Mouse (Mus musculus) kidney, embryonic 16.5 days (tissue): ENCODE results near the gene Alkbh4. TPM values are rescaled to one million over a fixed set of nuclear protein-coding genes. Genes with fewer than 3 reads are reported as not detected.

ENCODE experiments used
- ATAC-seq: fragments of 200-750 bp; cut with Nextera tagmentation; 2 replicates; pipeline ENCODE4 v1.8.0; 2017; ENCODE audit warnings: moderate TSS enrichment; ENCODE audit not compliant: low FRiP score, low TSS enrichment
- H3K27ac ChIP-seq: fragments of 300-500 bp; sonication (generic); 2 replicates; pipeline ENCODE4 v1.5.1; 2014; ENCODE audit warnings: low read length
- H3K27me3 ChIP-seq: fragments of 300-500 bp; sonication (generic); 2 replicates; pipeline ENCODE4 v1.6.1; 2014; ENCODE audit warnings: low read length, control low read depth, mixed read lengths; ENCODE audit not compliant: insufficient read depth
- H3K36me3 ChIP-seq: fragments of 300-500 bp; sonication (generic); 2 replicates; pipeline ENCODE4 v1.6.1; 2014; ENCODE audit warnings: low read length, control low read depth, mixed read lengths; ENCODE audit not compliant: insufficient read depth
- H3K4me1 ChIP-seq: fragments of 300-500 bp; sonication (generic); 2 replicates; pipeline ENCODE4 v1.6.1; 2014; ENCODE audit warnings: low read length, control low read depth, mixed read lengths; ENCODE audit not compliant: insufficient read depth
- H3K4me2 ChIP-seq: fragments of 300-500 bp; sonication (generic); replicated peaks from 2 replicates; pipeline ENCODE4 v1.6.1; 2014; ENCODE audit warnings: low read depth, low read length
- H3K4me3 ChIP-seq: fragments of 300-500 bp; sonication (generic); 2 replicates; pipeline ENCODE4 v1.5.1; 2014; ENCODE audit warnings: mild to moderate bottlenecking, low read length
- H3K9ac ChIP-seq: fragments of 300-500 bp; sonication (generic); replicated peaks from 2 replicates; pipeline ENCODE4 v1.6.1; 2014; ENCODE audit warnings: low read length
- H3K9me3 ChIP-seq: fragments of 300-500 bp; sonication (generic); 2 replicates; pipeline ENCODE4 v1.6.1; 2016; ENCODE audit warnings: low read length, control low read depth
- WGBS: fragments of 180-500 bp; shearing (Covaris S2); extraction: QIAGEN DNeasy Blood & Tissue Kit; methylation state at CpG from one replicate; pipeline ENCODE4 v1.1.7; 2014; 5-methylcytosine and 5-hydroxymethylcytosine counted together
- polyA plus RNA-seq: library from polyadenylated mRNA; unstranded; fragments of >200 nt; fragmentation: Nextera tagmentation; extraction: Ambion mirVana; gene quantifications from 2 replicates; pipeline ENCODE4 v1.2.1, GENCODE M21; 2015

The Alkbh4 gene
- polyA plus RNA-seq, 1 experiment from 2014 or later = 20.2 TPM

DNA sequence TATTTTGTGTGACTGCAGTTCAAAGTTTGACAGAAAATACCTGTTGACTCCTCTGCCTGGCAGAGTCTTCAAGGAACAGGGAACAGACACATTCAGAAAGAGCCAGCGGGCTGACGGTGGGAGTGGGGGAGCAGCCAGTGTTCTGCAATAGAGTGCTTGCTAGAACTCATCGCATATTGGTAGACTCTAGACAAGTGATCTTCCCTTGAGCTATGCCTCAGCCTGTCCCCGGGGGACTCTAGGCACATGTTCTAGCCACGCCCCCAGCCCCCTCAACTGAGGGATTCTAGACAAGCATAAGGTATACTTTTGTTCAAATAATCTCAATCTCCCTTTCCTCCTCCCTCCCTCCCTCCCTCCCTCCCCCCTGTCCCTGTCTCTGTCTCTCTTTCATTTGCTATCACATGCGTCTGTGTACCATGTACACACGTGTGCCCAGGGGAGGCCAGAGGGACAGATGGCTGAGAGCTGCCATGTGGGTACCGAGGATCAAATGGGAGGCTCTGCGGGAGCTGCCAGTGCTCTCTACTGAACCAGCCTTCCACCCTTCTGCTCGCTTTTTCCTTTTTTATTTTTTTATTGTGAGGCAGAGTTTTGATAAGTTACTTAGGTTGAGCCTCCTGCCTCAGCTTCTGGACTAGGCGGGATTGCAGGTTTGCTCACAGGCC lies 28.0 kb downstream of the Alkbh4 start:
- Histone ChIP-seq H3K4me3 (no peak overlapping the region), H3K27me3 (no peaks in the 10 kb centered on the region), H3K36me3 (no peaks in the 10 kb centered on the region), H3K4me1 (no peaks in the 10 kb centered on the region), H3K27ac (no peak overlapping the region), H3K9me3 (peaks cover 4% of the 10 kb centered on the region; the same call in 1 of the 2 replicates), H3K9ac (no peak overlapping the region), H3K4me2 (no peak overlapping the region)
- 88% methylated on average over 11 of the region's 11 CpGs for WGBS
- no peak for ATAC-seq

DNA sequence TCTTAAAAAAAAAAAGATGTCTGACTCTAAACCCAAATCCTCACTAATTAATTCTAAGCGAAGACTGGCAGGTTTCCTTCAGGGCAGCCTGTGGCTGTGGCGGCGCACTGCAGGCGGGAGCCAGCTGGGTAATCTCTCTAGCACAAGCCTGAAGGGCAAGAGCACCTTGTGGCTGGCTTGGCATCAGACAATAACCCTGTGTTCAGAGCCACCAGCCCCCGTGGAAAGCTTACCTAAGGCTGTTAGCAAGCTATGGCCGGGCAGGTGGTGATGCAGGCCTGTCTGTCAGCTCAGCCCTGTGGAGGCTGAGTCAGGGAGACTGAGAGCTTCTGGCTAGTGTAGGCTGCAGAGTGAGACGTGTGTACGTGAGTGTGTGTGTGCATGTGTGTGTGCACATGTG lies 29.3 kb downstream of the Alkbh4 start:
- no peak overlapping the region for H3K27ac ChIP-seq
- no peak overlapping the region for H3K9ac ChIP-seq
- 80% methylated on average over 8 of the region's 8 CpGs for WGBS
- H3K4me2 ChIP-seq = no peak overlapping the region
- H3K9me3 ChIP-seq = peaks cover 4% of the 10 kb centered on the region; the same call in 1 of the 2 replicates
- no peak overlapping the region for H3K4me3 ChIP-seq
- no peak for ATAC-seq
- no peaks in the 10 kb centered on the region for H3K27me3 ChIP-seq
- H3K36me3 ChIP-seq = no peaks in the 10 kb centered on the region
- H3K4me1 ChIP-seq = peaks cover 3% of the 10 kb centered on the region; the same call in 1 of the 2 replicates

DNA sequence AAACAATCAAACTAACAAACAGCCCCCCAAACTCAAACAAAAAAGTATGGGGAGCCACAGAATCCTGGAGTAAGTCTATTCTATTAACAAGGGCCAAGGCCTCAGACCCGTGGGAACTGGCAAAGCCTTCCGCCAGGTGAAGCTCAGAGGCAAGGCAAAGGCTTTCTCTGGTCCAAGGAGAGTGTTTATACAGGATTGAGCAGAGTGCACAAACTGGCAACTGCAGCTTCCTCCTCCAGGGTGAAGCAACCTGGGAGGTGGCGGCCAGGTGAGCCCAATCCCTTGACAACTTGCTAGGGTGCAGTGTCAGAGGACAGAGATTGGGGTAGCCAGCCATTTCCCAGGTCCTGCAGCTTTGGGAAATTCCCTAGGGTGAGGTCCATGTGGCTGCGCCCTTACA lies 31.4 kb downstream of the Alkbh4 start:
- Histone ChIP-seq H3K27me3 (no peaks in the 10 kb centered on the region), H3K4me3 (no peak overlapping the region), H3K9me3 (peaks cover 4% of the 10 kb centered on the region; the same call in 1 of the 2 replicates), H3K36me3 (no peaks in the 10 kb centered on the region), H3K9ac (no peak overlapping the region), H3K4me1 (peaks cover 14% of the 10 kb centered on the region), H3K27ac (no peak overlapping the region), H3K4me2 (no peak overlapping the region)
- ATAC-seq = no peak
- WGBS = 88% methylated on average over 4 of the region's 4 CpGs

DNA sequence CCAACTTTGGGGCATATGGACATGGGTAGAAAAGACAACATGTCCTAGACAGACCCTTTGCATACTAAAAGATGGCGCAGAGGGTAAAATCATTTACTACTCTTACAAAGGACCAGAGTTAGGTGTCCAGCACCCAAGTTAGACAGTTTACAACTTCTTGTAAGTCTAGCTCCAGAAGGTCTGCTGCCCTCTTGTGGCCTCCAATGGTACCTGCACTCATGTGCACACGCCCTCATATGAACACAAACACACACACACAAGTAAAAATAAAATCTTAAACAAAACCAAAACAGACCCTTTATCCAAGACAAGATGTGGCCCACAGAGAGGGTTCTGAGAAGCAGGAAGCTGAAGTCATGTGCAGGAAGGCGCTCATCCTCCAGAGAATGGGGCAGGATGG lies 32.1 kb downstream of the Alkbh4 start:
- Histone ChIP-seq H3K4me2 (no peak overlapping the region), H3K27me3 (no peaks in the 10 kb centered on the region), H3K4me3 (no peak overlapping the region), H3K9ac (no peak overlapping the region), H3K36me3 (no peaks in the 10 kb centered on the region), H3K27ac (no peak overlapping the region), H3K9me3 (peaks cover 4% of the 10 kb centered on the region; the same call in 1 of the 2 replicates), H3K4me1 (peaks cover 14% of the 10 kb centered on the region)
- no peak for ATAC-seq
- 97% methylated on average over 3 of the region's 3 CpGs for WGBS

DNA sequence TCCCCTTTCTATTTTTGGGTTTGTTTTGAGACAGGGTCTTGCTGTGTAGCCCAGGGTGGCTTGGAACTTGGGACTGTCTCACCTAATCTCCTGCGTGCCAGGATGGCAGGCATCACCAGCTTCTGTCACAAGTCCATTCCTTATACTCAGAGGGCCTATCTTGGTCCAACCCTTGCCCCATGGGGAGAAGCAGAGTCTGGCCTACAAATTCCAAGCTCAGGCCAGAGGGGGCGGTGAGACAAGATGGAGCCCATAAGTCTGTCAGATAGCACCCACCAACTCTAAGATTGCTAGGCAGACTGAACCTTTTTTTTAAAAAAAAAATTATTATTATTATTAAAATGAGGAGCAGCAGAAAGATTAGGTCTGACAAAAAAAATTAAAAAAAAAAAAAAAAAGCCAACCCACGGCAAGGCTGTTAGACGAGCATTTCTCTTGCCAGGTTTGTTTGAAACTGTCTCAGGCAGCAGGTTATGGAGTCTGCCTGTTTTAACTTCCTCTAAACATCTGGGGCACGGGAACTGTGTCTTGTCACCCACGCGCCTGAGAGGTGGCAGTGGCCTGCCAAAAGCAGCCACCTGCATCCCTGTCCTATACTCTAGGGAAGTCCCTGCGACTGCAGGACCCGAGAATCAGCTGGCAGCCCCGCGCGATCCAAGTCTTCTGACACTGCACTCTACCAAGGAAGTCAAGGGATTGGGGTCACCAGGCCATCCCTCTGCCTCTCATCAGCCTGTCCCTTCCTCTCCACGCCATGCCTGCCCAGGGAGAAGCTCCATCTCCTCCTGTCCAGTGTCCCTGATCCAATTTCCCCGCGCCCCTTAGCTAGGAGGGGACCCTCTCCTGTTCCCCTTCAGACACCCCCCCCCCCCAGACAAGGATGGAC lies 33.9 kb downstream of the Alkbh4 start:
- WGBS = 11% methylated on average over 15 of the region's 15 CpGs

DNA sequence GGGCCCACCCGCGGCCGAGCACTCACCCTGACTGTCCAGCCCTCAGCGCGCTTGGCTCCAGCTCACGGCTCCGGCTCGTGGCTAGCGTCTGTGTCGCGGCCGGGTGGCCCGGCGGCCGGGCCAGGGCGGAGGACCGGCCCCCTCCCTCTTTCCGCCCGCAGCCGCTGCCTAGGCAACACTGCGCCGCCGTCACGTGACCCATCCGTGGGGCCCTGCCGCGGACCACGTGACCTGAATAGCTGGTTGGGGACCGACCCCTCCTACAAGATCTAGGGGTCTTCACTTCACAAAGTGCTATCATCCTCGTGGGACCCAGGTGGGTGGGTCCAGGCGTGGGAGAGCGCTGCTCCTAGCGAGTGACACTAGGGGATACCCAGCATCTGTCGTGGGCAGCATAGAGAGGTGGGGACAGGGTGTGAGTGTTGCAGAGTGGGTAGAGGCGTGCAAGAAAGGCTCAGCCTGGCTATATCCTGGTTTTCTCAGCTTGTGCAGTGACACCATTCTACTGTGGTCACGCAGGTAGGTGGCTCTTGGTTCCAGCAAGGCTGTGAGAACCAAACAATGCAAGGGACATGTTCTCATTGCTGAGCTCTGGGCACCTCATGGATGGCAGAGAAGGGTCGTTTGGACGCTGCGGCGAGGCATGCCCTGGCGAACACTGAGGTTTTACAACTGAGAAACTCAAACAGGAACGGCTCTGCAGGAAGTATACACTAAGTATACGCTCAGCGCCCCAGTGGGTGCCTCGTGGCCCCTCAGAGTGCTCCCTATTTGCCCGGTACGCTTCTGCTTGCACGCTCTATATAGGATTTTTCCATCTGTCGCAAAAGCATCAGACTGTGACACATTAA lies 34.8 kb downstream of the Alkbh4 start, which contains the start of gene Orai2:
Orai2 (minus strand) TSS at position 202 of the 851 bp plus-strand sequence.
- peak; percentile 86 for ATAC-seq
- Histone ChIP-seq H3K4me3 (peak within 1 kb of the TSS; percentile 62), H3K27ac (peak within 1 kb of the TSS; percentile 45; the same call in 1 of the 2 replicates), H3K4me2 (peak within 1 kb of the TSS; percentile 98), H3K9me3 (peaks cover 4% of the 10 kb centered on the region; the same call in 1 of the 2 replicates), H3K27me3 (no peaks in the 10 kb centered on the region), H3K4me1 (peaks cover 14% of the 10 kb centered on the region), H3K36me3 (no peaks in the 10 kb centered on the region), H3K9ac (peak within 1 kb of the TSS; percentile 72)
- under 1% methylated on average over 49 of the region's 49 CpGs for WGBS

More for the DNA sequence above, 33.9 kb downstream of the Alkbh4 start:
- Histone ChIP-seq H3K9me3 (peaks cover 4% of the 10 kb centered on the region; the same call in 1 of the 2 replicates), H3K4me3 (peak overlapping the region; percentile 62), H3K4me2 (peak overlapping the region; percentile 98), H3K4me1 (peaks cover 14% of the 10 kb centered on the region), H3K9ac (peak overlapping the region; percentile 72), H3K27me3 (no peaks in the 10 kb centered on the region), H3K36me3 (no peaks in the 10 kb centered on the region), H3K27ac (no peak overlapping the region)
- peak; percentile 47; the same call in 1 of the 2 replicates for ATAC-seq

DNA sequence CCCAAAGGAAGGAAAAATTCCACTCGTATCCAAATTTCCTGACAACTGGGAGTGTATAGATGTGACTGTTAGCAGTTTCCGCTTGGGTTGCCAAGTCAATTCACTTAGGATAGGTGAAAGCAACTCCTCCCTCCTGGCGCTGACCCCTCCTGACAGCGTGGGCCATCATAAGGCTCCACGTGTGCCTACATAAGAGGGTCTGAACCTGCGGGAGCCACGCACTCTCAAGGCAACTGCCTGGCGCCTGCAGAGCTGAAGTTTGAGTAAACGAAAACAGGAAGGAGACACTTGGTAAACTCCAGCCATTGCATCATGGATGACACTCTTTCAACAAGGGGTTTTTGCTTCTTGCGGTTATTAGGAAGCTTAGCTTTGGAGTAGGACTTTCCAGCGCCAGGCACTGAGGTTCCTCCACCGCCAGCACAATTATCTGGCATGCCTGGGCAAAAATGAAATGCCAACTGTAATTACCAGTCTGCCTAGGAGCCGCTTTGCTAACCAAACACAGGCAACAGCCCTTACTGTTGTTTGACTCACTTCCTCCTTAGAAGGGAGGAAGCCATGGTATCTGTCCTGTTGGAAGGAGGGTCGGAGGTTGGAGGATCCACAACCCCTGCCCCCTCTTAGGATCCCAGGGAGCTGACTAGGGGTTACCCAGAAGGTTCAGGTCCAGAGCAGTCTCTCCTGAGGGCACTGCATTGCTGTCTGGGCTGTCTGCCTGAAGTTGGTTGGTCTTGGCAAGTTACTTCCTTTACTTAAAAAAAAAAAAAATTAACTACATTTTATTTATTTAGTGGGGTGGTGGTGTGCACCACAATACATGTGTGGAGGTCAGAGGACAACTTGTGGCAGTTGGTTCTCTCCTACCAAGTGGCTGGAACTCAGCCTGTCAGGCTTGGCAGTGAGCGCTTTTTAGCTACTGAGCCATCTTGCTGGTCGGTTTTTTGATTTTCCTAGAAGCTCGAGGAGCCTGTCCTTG lies 35.7 kb downstream of the Alkbh4 start:
- no peaks in the 10 kb centered on the region for H3K36me3 ChIP-seq
- H3K9ac ChIP-seq = peak overlapping the region; percentile 72
- WGBS = 30% methylated on average over 17 of the region's 17 CpGs
- H3K9me3 ChIP-seq = peaks cover 4% of the 10 kb centered on the region; the same call in 1 of the 2 replicates
- no peaks in the 10 kb centered on the region for H3K27me3 ChIP-seq
- H3K4me1 ChIP-seq = peaks cover 14% of the 10 kb centered on the region
- peak overlapping the region; percentile 62 for H3K4me3 ChIP-seq
- H3K4me2 ChIP-seq = peak overlapping the region; percentile 98
- ATAC-seq = no peak
- peak overlapping the region; percentile 45; the same call in 1 of the 2 replicates for H3K27ac ChIP-seq

DNA sequence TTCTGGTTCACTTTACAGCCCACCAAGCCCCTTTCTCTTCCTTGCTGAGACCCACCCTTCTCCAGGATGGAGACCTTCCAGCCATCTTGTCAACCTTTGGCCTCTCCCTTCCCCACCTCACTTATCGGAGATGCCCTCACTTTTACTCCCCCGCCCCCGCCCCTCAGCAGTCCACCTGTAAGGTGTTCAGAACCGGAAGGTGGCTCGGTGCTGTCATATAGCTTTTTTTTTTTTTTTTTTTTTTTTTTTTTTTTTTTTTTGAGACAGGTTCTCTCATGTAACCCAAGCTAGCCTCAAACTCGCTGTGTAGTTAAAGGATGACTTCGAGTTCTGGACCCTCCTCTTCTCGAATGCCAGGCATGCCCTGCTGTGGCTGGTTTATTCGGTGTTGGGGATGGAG lies 37.0 kb downstream of the Alkbh4 start:
- H3K9me3 ChIP-seq = peaks cover 1% of the 10 kb centered on the region; the same call in 1 of the 2 replicates
- H3K4me2 ChIP-seq = no peak overlapping the region
- no peak overlapping the region for H3K4me3 ChIP-seq
- WGBS = 74% methylated on average over 9 of the region's 9 CpGs
- H3K4me1 ChIP-seq = peaks cover 14% of the 10 kb centered on the region
- peaks cover 2% of the 10 kb centered on the region; the same call in 1 of the 2 replicates for H3K36me3 ChIP-seq
- no peaks in the 10 kb centered on the region for H3K27me3 ChIP-seq
- no peak overlapping the region for H3K9ac ChIP-seq
- no peak overlapping the region for H3K27ac ChIP-seq
- ATAC-seq = no peak
